Mouse (Mus musculus) Muller cell, postnatal 12 days (primary cell): ENCODE measurements around the gene Tmem116.
A peak's percentile ranks its signal among the peaks of the same experiment; 100 is the strongest.
"Not testable (repeated sequence)": the region's sequence is repeated elsewhere in the genome, so short reads cannot be mapped to it uniquely, and the experiment has no call there.

ENCODE experiments used
- DNase-seq: peaks from one replicate; pipeline ENCODE4 v3.0.0-alpha.2; 2015; ENCODE audit errors: inconsistent ontology term

The Tmem116 gene

DNA sequence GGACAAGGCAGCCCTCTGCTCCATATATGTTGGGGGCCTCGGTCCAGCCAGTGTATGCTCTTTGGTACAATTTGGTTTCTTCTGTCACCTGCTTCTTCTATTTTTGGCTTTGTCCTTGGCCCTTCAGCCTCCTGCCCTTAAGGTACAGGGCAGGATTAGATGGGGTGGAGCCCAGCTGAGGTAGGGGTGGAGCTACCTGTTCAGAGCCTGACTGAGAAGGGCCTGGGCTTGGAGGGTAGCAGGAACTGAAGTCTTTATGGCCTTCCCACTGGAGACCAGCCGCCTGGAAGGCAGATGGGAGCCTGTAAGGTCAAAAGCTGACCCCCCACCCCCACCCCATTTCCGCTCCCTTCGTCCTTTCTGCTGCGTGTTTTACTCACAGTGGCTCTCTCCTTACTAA, 11.3 kb downstream of the Tmem116 start:
- no peak for DNase-seq

DNA sequence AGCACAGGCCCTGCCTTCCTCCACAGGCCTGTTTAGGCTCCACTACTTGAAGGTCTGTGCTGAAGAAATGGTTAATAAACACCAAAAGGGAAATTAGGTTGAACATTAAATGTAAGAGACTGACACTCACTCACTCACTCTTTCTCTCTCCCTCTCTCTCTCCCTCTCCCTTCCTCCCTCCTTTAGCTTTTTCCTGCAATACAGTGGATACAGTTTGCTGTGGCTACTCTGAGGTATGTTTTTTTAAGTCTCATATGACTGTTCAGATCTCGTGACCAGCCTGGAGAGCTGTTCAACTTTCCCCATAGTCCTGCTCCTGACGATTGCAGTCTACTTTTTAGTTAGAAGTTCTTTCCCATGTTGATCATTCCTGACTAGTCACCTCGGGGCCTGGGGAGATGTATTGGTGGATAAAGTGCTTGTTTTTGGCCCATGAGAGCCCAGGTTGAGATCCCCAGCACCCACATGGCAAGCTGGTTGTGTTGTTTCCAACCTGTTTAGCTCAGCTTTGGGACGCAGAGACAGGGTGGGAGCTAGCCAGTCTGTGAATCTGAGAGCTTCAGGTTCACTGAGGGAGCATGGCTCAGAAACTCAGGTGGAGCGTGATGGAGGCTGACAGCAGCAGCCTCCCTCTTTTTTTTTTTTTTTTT, 12.0 kb downstream of the Tmem116 start:
- DNase-seq: no peak

DNA sequence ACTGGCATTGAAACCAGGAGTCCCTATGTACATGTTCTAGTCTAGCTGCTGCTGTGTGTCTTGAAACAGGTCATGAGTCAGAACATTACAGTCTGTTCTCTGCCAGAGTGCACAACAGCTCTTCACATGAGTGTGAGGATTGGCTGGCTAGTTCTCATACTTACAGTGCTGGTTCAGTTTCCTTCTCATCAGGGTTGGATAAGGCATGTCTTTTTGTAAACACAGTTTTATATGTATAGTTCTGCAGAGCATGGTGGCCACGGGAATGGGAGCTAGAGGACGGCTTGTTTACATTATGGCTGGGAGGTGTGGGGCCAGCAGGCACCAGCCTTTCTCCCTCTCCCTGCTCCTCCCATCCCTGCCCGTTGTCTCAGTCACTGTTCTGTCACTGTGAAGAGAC, 17.9 kb downstream of the Tmem116 start:
- no peak for DNase-seq

DNA sequence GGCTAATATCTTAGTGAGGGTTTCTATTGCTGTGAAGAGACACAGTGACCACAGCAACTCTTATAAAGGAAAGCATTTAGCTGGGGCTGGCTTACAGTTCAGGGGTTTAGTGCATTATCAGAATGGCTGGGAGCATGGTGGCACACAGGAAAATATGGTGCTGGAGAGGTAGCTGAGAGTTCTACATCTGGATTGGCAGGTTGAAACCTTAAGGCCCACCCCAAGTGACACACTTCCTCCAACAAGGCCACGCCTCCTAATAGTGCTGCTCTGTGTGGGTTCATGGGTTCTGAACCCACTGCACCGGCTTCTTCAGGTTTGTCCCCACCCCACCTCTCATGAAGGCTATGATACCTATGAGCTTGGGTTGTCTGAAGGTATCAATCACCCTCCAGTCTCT, 20.7 kb downstream of the Tmem116 start:
- DNase-seq: no peak

DNA sequence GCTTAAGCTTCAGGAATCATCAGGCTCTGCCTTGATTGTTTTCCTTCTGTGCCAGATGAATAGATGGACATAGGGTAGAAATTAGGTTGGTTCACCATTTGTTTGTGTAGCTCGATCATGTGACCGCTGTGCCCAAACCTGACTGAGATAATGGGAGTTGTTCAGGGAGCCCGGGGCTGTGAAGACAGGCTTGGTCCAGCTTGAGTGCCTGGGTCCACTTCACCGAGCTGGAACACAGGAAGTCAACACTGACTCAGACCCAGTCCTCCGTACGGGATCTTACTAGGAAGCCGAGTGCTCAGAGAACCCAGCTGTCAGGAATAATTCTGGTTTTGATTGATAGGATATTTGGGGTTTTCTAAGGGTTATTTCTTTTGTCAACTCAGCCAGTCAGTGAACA, 22.9 kb downstream of the Tmem116 start:
- DNase-seq: no peak

DNA sequence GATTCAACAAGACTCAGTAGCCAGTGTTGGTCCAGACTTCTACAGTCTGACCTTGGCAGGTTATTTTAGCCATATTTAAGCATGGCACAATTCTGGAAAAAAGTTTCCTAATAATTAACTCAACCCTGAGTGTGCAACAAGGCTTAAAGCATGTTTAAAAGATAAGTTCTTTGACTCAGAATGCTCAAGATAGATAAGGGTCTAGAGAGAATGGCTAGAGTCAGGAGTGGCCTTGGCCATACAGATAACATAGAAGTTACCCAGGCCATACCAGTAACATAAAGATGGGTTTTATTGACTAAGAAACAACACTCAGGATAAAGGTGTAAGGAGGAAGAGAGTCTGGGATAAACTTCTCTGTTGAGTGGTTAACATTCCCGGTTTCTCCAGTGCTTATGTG, 24.3 kb downstream of the Tmem116 start:
- DNase-seq: no peak

DNA sequence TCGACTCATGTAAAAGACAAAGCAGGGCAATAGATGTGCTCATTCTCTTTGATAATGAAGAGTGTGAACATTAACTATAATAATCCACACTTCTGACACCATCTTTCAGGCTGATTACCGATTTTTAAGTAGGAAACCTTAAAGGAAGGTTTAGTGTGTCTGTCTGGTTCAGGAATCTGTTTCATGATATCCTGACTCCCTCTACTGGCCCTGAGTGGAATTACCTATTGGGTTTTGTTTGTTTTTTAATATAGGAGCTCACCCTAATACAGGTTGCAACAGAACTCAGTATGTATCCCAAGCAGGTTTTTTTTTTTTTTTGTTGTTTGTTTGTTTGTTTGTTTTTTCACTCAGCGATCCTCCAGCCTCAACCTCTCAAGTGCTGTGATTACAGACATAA, 26.0 kb downstream of the Tmem116 start:
- DNase-seq: peak; percentile 29

DNA sequence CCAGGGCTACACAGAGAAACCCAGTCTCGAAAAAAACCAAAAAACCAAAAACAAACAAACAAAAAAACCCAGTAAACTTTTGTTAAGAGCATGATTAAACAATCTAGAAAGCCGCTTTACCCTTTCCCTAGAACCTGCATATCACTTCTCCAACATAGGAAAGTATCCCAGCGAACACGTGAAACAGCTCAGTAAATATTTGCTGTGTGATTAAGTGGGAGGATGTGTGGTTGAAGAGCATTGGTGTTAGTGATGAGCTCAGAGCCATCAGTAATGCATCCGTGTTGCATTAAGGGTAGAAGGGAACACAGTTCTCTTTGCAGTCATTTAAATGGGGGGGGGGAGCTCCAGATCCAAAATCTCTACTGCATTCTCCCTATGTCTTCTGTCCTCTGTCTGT, 33.1 kb downstream of the Tmem116 start:
- no peak for DNase-seq

DNA sequence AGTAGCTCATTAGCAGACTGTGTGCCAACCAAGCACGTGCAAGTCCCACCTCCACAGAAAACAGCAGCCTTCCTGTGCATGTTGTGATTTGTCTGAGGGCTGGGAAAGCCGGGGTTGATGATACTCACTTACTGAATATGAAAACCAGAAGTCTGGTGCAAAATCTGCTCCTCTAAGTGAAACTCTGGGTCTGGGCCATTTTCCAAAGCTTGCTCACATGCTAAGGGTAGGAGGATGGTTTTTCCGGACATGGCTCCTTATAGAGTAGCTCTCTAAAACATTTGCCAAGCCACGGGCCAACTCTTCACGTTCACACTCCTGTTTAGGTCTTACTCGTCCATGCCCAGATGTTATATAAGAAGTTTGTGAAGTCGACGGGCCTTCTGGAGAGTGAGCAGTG, 41.6 kb downstream of the Tmem116 start:
- no peak for DNase-seq

DNA sequence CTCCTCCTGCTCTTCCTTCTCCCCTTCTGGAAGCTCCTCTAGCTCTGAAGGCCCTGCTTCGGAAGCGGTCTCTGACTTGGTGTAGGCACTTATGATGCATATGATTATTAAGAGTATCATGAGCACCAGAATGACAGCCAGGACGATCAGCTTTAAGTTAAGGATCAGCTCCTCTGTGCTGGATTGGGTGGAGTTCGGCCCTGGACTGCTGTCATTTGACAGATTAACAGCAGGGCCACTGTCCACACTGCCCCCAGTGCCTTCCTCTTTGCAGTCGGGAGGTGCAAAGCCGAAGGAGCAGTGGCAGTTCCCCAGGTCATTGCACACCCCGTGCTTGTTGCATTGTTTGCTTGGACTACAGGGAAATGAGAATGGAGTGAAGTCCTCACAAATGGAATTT, 49.0 kb downstream of the Tmem116 start:
- DNase-seq: no peak

DNA sequence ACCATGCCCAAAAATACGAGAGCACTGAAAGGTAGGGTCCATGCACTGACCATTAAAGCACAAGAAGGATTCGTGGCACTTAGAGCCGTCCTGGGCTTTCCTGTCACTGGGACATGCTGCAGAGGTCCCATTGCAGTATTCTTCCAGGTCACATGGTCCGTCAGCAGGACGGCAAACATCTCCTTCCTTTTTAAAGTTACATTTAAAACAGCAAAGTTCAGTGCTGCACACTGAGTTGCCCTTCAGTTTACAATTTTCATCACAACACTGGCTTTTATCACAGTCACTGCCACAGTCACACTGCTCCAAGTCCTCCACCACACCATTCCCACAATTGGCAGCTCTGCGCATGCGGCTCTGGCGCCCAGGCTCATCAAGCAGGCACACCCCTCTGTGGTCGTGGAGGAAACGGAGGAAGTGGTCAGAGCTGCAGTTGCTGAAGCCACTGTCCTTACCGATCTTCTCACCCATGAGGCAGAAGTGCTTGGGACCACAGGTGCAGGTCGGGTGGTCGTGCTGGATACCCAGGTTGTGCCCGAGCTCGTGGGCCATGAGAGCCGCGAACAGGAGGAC, 49.8 kb downstream of the Tmem116 start:
- DNase-seq: not testable (repeated sequence)

DNA sequence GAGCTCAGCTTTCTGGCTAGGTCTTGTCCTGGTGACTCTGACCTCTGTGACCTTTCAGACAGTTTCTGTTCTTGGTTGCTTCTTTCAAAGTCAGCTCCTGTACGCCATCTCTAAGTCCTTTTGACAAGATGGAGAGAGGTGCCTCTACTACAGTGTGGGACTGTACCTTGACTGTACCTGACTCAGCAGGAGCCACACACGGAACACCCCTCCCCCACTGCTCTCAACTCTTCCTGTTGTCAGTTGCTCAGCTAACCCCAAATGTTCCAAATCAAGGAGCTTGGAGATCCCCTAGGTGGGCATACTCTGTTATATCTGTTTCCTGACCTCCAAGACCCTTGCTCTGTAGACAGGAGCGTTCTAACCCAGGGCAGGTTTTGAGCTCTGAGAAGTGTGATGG, 51.5 kb downstream of the Tmem116 start, which contains the start of gene Adam1b:
Gene Adam1b (minus strand): TSS at position 205 of the 400 bp plus-strand sequence.
- DNase-seq: no peak

DNA sequence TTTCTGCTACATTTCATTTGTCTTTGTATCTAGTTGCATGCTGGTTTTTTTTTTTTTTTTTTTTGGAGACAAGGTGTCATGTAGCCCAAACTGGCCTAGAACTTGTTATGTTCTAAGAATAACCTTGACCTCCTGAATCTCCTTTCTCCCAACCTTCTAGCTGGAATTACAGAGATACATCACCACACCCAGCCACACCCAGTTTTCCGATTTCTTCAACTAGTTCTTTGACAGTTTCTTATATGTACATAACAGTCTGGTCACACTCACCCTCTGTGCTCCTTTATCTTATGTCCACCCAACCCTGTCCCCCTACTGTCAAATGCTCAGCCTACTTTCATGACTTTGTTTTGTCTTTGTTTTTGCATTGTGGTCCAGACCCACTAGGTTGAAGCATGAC, 55.2 kb downstream of the Tmem116 start:
- DNase-seq: peak; percentile 51

DNA sequence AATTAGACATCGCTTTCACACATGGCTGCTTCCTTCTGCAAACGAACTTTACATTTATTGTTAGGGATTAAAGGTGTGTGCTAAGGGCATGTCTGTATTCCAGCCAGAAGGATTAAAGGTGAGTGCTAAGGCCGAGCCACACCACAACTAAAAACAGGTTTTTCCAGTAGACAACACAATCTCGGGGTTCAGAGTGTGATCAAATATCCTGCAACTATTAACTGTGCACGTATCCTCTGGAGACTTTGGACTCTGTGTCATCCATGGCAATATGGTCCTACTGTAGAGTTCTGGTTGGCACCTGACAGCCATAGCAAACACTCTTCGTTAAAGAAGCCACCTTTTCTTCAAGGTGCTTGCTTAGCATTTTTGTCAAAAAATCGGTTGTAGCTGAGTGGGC, 58.3 kb downstream of the Tmem116 start:
- no peak for DNase-seq

DNA sequence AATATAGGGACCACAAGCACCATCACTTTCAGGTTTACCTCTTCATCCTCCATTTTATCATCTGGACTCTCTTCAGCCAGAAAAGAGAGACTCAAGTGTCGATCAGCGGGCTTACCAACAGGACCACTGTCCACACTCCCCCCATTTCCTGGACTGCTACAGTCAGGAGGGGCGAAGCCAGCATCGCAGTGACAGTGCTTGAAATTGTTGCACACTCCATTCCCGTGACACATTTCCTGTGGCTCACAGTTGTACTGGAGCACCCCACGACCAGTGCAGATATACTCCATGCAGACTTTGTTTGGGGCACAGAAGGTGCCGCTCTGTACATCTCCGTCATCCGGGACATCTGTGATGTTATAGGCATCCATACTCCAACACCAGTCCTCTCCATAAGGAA, 67.3 kb downstream of the Tmem116 start:
- no peak for DNase-seq

DNA sequence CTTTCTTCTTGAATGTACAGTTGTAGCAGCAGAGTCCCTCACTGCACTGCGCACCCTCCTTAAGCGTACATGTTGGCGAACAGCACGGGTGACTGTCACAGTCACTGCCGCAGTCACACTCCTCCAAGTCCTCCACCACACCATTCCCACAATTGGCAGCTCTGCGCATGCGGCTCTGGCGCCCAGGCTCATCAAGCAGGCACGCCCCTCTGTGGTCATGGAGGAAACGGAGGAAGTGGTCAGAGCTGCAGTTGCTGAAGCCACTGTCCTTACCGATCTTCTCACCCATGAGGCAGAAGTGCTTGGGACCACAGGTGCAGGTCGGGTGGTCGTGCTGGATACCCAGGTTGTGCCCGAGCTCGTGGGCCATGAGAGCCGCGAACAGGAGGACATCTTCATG, 68.1 kb downstream of the Tmem116 start:
- not testable (repeated sequence) for DNase-seq

DNA sequence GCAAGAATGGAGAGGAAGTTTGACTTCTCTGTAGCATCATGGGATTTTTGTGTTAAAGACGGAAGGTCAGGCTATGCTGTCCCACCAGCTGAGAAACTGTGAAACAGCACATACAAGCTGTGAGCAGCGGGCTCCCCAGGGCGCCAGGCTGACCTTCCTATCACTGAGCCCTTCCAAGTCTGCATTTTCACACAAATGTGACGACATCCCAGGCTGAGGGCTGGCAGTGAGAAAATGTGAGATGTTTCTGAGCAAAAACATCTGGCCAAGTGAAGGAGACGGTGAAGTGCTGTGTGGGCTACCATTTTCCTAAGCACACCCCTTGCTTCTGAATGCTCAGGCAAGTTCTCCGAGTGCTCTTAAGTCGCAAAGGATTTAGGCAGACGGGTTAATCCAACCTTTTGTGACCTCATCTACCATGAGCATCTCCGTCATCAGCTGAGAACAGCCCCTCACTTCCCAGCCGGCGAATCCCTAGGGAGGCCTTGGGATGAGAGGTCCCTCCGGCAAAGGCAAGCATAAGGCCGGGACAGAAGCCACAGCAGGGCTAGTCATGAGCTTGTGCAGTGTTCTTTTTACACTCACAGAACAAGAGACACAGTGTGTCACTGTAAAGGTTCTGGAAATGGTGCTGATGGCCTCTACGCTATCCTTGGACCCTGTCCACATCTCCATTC, 74.2 kb downstream of the Tmem116 start:
- DNase-seq: no peak

DNA sequence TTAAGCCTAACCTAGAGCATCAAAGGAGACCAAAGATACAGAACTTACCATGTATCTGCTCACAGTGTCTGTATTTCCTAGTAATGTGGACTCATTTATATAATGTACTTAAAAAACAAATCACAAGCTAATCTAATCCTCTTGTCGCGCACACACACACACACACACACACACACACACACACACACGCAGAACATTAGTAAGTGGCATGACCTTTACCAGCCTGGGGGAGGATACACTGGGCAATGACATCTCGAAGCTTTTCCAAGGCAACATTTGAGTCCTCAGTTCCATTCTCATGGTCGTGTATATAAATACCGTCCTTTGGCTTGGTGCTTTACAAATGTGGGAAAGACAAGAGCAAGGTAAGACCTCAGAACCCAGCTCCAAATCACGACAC, 74.8 kb downstream of the Tmem116 start:
- no peak for DNase-seq

DNA sequence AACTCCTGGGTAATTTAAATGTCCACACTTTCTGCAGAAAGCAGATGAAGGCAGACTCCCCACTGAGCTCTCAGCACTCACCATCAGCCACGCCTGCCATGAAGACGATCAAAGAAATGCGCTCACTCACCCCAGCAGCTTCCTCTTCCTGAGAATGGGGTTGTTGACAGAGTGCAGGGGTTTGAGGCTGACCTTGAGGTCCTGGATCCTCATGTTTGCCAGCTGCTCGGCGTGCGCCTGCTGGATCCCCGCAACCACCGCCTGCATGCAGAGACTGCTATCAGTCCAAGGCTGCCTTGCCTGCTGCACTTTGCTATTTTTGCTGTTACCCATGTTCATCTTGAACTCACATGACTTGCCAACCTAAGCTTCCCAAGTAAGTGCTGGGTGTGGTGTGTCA, 75.3 kb downstream of the Tmem116 start:
- no peak for DNase-seq

DNA sequence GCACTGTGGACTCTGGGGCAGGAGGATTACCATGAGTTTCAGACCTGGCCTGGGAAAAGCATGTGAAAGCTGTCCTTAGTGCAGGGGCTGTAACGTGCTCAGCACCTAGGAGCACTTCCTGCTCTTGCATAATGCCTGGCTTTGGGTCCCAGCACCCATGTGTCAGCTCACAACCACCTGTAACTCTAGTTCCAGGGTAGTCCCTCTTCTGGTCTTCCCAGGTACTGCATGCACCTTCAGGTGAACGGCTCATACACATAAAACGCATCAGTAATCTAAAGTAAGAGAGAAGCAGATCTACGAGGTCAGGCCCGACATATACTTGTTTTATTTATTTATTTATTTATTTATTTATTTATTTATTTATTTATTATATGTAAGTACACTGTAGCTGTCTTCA, 82.8 kb downstream of the Tmem116 start:
- no peak for DNase-seq

DNA sequence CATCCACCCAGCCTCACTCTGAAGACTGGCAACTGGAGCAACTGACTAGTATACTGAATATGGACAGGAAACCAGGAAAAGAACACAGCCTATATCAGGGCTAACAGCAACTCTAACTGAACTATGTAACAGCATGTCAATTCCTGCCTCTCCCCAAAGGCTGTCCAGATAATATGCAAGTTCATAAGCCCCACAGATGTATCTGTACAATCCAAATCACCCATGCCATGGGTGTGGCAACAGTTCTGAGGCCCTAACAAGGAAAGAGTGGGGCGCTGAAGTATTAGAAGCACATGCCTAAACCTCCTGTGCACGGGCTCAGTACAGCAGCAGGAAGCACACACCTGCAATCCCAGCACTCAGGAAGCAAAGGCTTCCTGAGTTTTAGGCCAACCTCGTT, 83.4 kb downstream of the Tmem116 start:
- no peak for DNase-seq

DNA sequence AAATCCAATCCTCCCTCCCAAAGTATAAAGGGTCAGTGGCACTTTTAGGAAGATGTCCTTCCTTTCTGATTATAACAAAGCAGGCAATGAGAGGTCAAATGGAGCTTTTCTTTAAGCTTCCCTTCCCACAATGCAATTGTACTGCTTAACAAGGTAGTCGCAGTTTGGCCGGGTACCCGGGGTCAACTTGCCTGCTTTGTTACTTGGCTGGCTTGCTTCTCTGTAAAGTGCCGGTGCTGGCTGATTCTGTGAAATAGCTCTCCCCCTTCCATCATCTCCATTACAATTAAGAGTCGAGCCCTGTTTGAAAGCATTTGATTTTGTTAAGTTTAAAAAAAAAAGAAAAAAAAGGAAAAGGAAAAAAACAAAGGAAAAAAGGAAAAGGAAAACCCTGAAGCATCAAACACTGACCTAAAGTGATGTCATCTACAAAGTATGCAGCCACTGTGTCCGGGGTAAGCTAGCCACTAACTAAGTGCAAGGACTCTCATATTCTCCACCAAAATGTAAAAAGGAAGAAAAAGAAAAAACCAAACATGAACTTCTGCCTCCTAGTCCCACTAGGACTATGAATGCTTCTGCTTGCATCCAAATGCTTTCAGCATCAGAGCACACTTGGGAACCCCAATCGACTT, 85.3 kb downstream of the Tmem116 start:
- peak; percentile 55 for DNase-seq

DNA sequence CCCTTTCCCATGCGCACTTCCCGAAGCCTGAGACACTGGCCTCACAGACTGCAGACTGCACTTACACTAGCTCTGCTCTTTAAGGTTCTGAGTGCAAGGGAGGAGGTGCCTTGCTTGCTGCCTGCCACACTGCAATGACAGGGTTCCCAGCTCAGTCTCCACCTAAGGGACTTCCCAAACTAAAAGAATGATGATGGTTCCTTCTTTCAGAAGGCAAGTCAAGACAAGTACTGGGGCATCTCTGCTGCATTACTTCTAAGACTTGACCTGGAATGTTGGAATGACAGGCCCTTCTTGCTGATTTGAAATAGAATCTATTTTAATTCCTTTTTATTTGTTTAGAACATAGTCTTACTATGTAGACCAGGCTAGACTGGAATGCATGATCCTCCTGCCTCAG, 85.9 kb downstream of the Tmem116 start:
- DNase-seq: no peak
